In the genomic region with DNA sequence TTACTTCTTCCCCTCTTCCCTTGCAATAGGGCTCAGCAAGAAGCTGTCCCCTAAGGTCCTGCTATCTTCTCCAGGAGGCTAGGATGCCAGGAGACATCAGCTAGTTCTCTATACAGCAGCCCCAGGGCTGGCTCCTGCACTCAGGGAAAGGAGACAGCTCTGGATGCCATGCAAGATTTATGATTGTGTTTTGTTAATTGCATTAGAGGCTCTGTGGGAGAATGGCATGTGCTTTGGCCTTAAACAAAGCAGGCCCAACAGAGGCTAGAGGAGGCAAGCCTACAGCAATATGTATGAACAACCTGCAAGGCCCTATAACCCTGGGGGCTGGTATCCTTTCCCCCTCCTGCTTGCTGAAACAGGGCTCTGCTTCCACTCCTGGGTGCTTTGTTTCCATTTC, we compare ENCODE assay signal across 27 mouse cellular contexts. TPM values are rescaled to one million over a fixed set of nuclear protein-coding genes. Genes with fewer than 3 reads are reported as not detected.
DNase-seq lines count a peak whose midpoint lies in the region; ATAC-seq lines count a peak whose summit lies in the region.
"Had no signal": no experiment of that assay in that cellular context is flagged by ENCODE, and none has a peak within 500 bp of the region (broad histone marks: within the 10 kb centered on the region; RNA-seq: fewer than 3 reads in every experiment).

No protein-coding gene starts in this region.

- no peak for DNase-seq in forebrain, embryonic 10.5 days (ENCODE audit: extremely low spot score, low spot score)
- DNase-seq in forebrain, embryonic 14.5 days (ENCODE audit: low spot score), result no peak
- DNase-seq in retina, postnatal 1 day, result peak; percentile 24
- DNase-seq in retina, embryonic 14.5 days (ENCODE audit: low spot score), result no peak
- DNase-seq in gastrocnemius, postnatal 36 days, result no peak
- no peak for DNase-seq in ovary, postnatal 10 days (ENCODE audit: low spot score)
- no peak for DNase-seq in gastrocnemius, postnatal 14 days
- DNase-seq: cerebellum, adult 2 months; heart, adult 18-20 months; heart, postnatal 4 days; kidney, adult 18-20 months; layer of hippocampus, postnatal 36 days; right cerebral cortex, postnatal 14 days; spleen, adult 18-20 months; thymus, adult 18-20 months had no signal

- intact Hi-C loops in gastrocnemius, postnatal 36 days (cut with DNase I), result no loop called here
- intact Hi-C loops in gastrocnemius, postnatal 14 days (cut with DNase I; ENCODE audit: low total_unique reads), result loop anchor here (5.0 kb wide), 1 partner anchor 136 kb away; no protein-coding TSS in a partner anchor

- no peaks in the 10 kb centered on the region for H3K27me3 ChIP-seq in forebrain, embryonic 10.5 days (ENCODE audit: poor library complexity, severe bottlenecking)
- no peaks in the 10 kb centered on the region for H3K27me3 ChIP-seq in forebrain, embryonic 14.5 days (replicated peaks; ENCODE audit: control insufficient read depth, insufficient read depth, low read length)
- no peaks in the 10 kb centered on the region for H3K27me3 ChIP-seq in hindbrain, embryonic 15.5 days
- H3K27me3 ChIP-seq: CH12.LX; heart, embryonic 15.5 days; lung, embryonic 15.5 days; stomach, embryonic 15.5 days had no signal

- no peaks in the 10 kb centered on the region for H3K36me3 ChIP-seq in forebrain, embryonic 10.5 days (replicated peaks)
- no peaks in the 10 kb centered on the region for H3K36me3 ChIP-seq in forebrain, embryonic 14.5 days (ENCODE audit: control insufficient read depth, insufficient read depth, low read length)
- no peaks in the 10 kb centered on the region for H3K36me3 ChIP-seq in hindbrain, embryonic 15.5 days
- H3K36me3 ChIP-seq: heart, embryonic 15.5 days; limb, embryonic 13.5 days; lung, embryonic 15.5 days; midbrain, embryonic 12.5 days; stomach, embryonic 15.5 days had no signal

- H3K9me3 ChIP-seq in forebrain, embryonic 10.5 days, result no peaks in the 10 kb centered on the region
- no peaks in the 10 kb centered on the region for H3K9me3 ChIP-seq in forebrain, embryonic 14.5 days (replicated peaks; ENCODE audit: control insufficient read depth, low read length)
- no peaks in the 10 kb centered on the region for H3K9me3 ChIP-seq in hindbrain, embryonic 15.5 days
- H3K9me3 ChIP-seq: heart, embryonic 15.5 days; limb, embryonic 13.5 days; lung, embryonic 15.5 days; midbrain, embryonic 12.5 days; stomach, embryonic 15.5 days had no signal

- no peak overlapping the region for H3K4me3 ChIP-seq in forebrain, embryonic 10.5 days
- H3K4me3 ChIP-seq in forebrain, embryonic 14.5 days (ENCODE audit: low read depth, low read length), result no peak overlapping the region
- H3K4me3 ChIP-seq in hindbrain, embryonic 15.5 days, result no peak overlapping the region
- H3K4me3 ChIP-seq: heart, embryonic 15.5 days; limb, embryonic 13.5 days; lung, embryonic 15.5 days; midbrain, embryonic 12.5 days; myocyte; stomach, embryonic 15.5 days had no signal

- H3K27ac ChIP-seq in forebrain, embryonic 10.5 days, result 0 out of 2 replicates have a peak overlapping the region, but pooled peaks have one; percentile 48
- H3K27ac ChIP-seq in forebrain, embryonic 14.5 days (ENCODE audit: low read depth, low read length), result no peak overlapping the region
- peak overlapping the region; percentile 50; the same call in 1 of the 2 replicates for H3K27ac ChIP-seq in hindbrain, embryonic 15.5 days (replicated peaks)
- H3K27ac ChIP-seq: heart, embryonic 15.5 days; kidney, postnatal 0 days; limb, embryonic 13.5 days; liver, embryonic 14.5 days; lung, embryonic 15.5 days; macrophage; midbrain, embryonic 12.5 days; stomach, embryonic 15.5 days had no signal

- H3K9ac ChIP-seq in forebrain, embryonic 14.5 days (ENCODE audit: low read length), result no peak overlapping the region
- no peak overlapping the region for H3K9ac ChIP-seq in hindbrain, embryonic 15.5 days
- H3K9ac ChIP-seq: heart, embryonic 15.5 days; limb, embryonic 13.5 days; liver, embryonic 14.5 days; lung, embryonic 15.5 days; midbrain, embryonic 12.5 days; stomach, embryonic 15.5 days had no signal

- ATAC-seq in forebrain, embryonic 14.5 days, result no peak
- ATAC-seq in hindbrain, embryonic 15.5 days (ENCODE audit: low FRiP score, low read depth), result no peak

- H3K4me1 ChIP-seq in forebrain, embryonic 10.5 days, result peaks cover 8% of the 10 kb centered on the region
- H3K4me1 ChIP-seq in forebrain, embryonic 14.5 days (ENCODE audit: control insufficient read depth, insufficient read depth, low read length), result no peaks in the 10 kb centered on the region
- peaks cover 14% of the 10 kb centered on the region for H3K4me1 ChIP-seq in hindbrain, embryonic 15.5 days (replicated peaks)
- H3K4me1 ChIP-seq: stomach, embryonic 15.5 days had no signal

- H3K4me2 ChIP-seq in forebrain, embryonic 14.5 days (ENCODE audit: low read length), result no peak overlapping the region
- no peak overlapping the region for H3K4me2 ChIP-seq in hindbrain, embryonic 15.5 days
- H3K4me2 ChIP-seq: heart, embryonic 15.5 days; limb, embryonic 13.5 days; lung, embryonic 15.5 days; midbrain, embryonic 12.5 days; stomach, embryonic 15.5 days had no signal

RNA-seq across cellular contexts. Expression of a gene that starts 30.6 kb away (rescaled TPM):
- 146 and 150 TPM in 2 replicates for polyA plus RNA-seq in forebrain, embryonic 10.5 days (2016; fragmentation: Nextera tagmentation; extraction: Ambion mirVana)
- polyA plus RNA-seq in forebrain, embryonic 14.5 days (2014; fragmentation: Nextera tagmentation; extraction: Ambion mirVana), result 66.6 and 72.1 TPM in 2 replicates
- polyA plus RNA-seq in hindbrain, embryonic 15.5 days (2015; fragmentation: Nextera tagmentation; extraction: Ambion mirVana), result 46.7 and 49.9 TPM in 2 replicates
- 1 to 10 TPM; 7.1 to 8.2 TPM for total RNA-seq in gastrocnemius, postnatal 36 days (2021)
- total RNA-seq in gastrocnemius, postnatal 14 days (2021), result 10 to 100 TPM; 19.2 to 21.2 TPM
- total RNA-seq: MEL had no signal
- polyA plus RNA-seq: macrophage had no signal
